Mouse (Mus musculus): ENCODE measurements at regions not wholly inside any gene's neighbourhood (a gene's known extent, or its start where the extent isn't known, plus 50 kb on each side); places are given as distances from the start of the nearest gene placed in this dataset.

DNA sequence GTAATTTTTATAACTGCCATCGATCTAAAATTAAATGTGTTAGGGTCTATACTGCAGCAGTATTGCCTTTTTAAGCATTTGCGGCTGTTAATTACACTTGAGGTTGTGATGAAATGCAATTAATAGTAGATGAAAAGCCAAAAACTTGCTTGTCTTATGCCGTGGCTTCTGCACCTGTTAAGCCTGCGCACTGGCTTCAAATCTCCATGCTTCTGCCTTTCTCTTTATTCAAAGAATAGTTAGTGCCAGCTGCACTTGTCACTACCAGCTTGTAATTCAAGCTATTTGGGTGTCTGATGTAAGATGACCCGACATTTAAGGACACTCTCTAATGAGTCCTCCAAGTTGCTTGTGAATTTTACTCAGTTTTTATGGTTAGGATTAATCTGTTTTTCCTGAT lies 161.3 kb upstream of the Manea start:
- no peak for DNase-seq
- TF ChIP-seq CTCF (IDR thresholded peaks at IDR 0.05; ENCODE audit: borderline replicate concordance, insufficient read depth, low read depth, low read length) (no peak), POLR2A (IDR thresholded peaks at IDR 0.05; ENCODE audit: borderline replicate concordance, insufficient read depth, low read length) (no peak)
- Histone ChIP-seq H3K27me3 (ENCODE audit: control insufficient read depth, insufficient read depth, low read length) (no peaks in the 10 kb centered on the region), H3K4me1 (ENCODE audit: control insufficient read depth, insufficient read depth, low read length) (no peaks in the 10 kb centered on the region), H3K27ac (ENCODE audit: insufficient read depth, low read length) (no peak overlapping the region), H3K4me3 (replicated peaks; ENCODE audit: insufficient read depth, low read depth, low read length) (no peak overlapping the region)
- WGBS: 55% methylated on average over 5 of the region's 5 CpGs

- no peak overlapping the region for H3K27ac ChIP-seq (ENCODE audit: insufficient read depth, low read length)
- TF ChIP-seq CTCF (IDR thresholded peaks at IDR 0.05; ENCODE audit: borderline replicate concordance, insufficient read depth, low read depth, low read length): no peak; the same call in 1 of the 2 replicates
- TF ChIP-seq POLR2A (IDR thresholded peaks at IDR 0.05; ENCODE audit: borderline replicate concordance, insufficient read depth, low read length): no peak
- H3K4me1 ChIP-seq (ENCODE audit: control insufficient read depth, insufficient read depth, low read length): no peaks in the 10 kb centered on the region
- H3K27me3 ChIP-seq (ENCODE audit: control insufficient read depth, insufficient read depth, low read length): no peaks in the 10 kb centered on the region
- peak in 1 of 2 experiments; percentile 10 for DNase-seq
- H3K4me3 ChIP-seq (replicated peaks; ENCODE audit: insufficient read depth, low read depth, low read length): no peak overlapping the region
Observed at GRCm38 (mm10) chr4:26494262-26494661, 147.6 kb upstream of the Manea start.

GRCm38 (mm10) chr4:26474913-26475312 lies 128.2 kb upstream of the Manea start:
- 90% methylated on average over 1 of the region's 1 CpGs for WGBS
- no peak for DNase-seq
- H3K27ac ChIP-seq (ENCODE audit: insufficient read depth, low read length): no peak overlapping the region
- TF ChIP-seq POLR2A (IDR thresholded peaks at IDR 0.05; ENCODE audit: borderline replicate concordance, insufficient read depth, low read length) (no peak), CTCF (IDR thresholded peaks at IDR 0.05; ENCODE audit: borderline replicate concordance, insufficient read depth, low read depth, low read length) (no peak)
- no peaks in the 10 kb centered on the region for H3K4me1 ChIP-seq (ENCODE audit: control insufficient read depth, insufficient read depth, low read length)
- H3K27me3 ChIP-seq (ENCODE audit: control insufficient read depth, insufficient read depth, low read length): no peaks in the 10 kb centered on the region
- H3K4me3 ChIP-seq (replicated peaks; ENCODE audit: insufficient read depth, low read depth, low read length): no peak overlapping the region

GRCm38 (mm10) chr4:26441533-26441932 lies 94.8 kb upstream of the Manea start:
- DNase-seq: no peak
- TF ChIP-seq CTCF (IDR thresholded peaks at IDR 0.05; ENCODE audit: borderline replicate concordance, insufficient read depth, low read depth, low read length): no peak
- TF ChIP-seq POLR2A (IDR thresholded peaks at IDR 0.05; ENCODE audit: borderline replicate concordance, insufficient read depth, low read length): no peak
- WGBS: 84% methylated on average over 1 of the region's 1 CpGs

GRCm38 (mm10) chr4:26422084-26422483 lies 75.4 kb upstream of the Manea start:
- H3K27ac ChIP-seq (ENCODE audit: insufficient read depth, low read length): no peak overlapping the region
- DNase-seq: no peak
- no peaks in the 10 kb centered on the region for H3K27me3 ChIP-seq (ENCODE audit: control insufficient read depth, insufficient read depth, low read length)
- no peak for TF ChIP-seq POLR2A (IDR thresholded peaks at IDR 0.05; ENCODE audit: borderline replicate concordance, insufficient read depth, low read length)
- TF ChIP-seq CTCF (IDR thresholded peaks at IDR 0.05; ENCODE audit: borderline replicate concordance, insufficient read depth, low read depth, low read length): no peak
- H3K4me3 ChIP-seq (replicated peaks; ENCODE audit: insufficient read depth, low read depth, low read length): no peak overlapping the region
- H3K4me1 ChIP-seq (ENCODE audit: control insufficient read depth, insufficient read depth, low read length): no peaks in the 10 kb centered on the region

More at GRCm38 (mm10) chr4:26441533-26441932, 94.8 kb upstream of the Manea start:
- Histone ChIP-seq H3K4me3 (replicated peaks; ENCODE audit: insufficient read depth, low read depth, low read length) (no peak overlapping the region), H3K27me3 (ENCODE audit: control insufficient read depth, insufficient read depth, low read length) (no peaks in the 10 kb centered on the region), H3K27ac (ENCODE audit: insufficient read depth, low read length) (no peak overlapping the region), H3K4me1 (ENCODE audit: control insufficient read depth, insufficient read depth, low read length) (no peaks in the 10 kb centered on the region)

- whole genome bisulfite sequencing: 20% methylated on average over 2 of the region's 2 CpGs
- H3K4me1 ChIP-seq (ENCODE audit: control insufficient read depth, insufficient read depth, low read length): peaks cover 5% of the 10 kb centered on the region; the same call in 1 of the 2 replicates
- H3K27ac ChIP-seq (ENCODE audit: insufficient read depth, low read length): no peak overlapping the region
- TF ChIP-seq CTCF (IDR thresholded peaks at IDR 0.05; ENCODE audit: borderline replicate concordance, insufficient read depth, low read depth, low read length) (no peak), POLR2A (IDR thresholded peaks at IDR 0.05; ENCODE audit: borderline replicate concordance, insufficient read depth, low read length) (no peak)
- H3K27me3 ChIP-seq (ENCODE audit: control insufficient read depth, insufficient read depth, low read length): no peaks in the 10 kb centered on the region
- peak; percentile 18 to 65 for DNase-seq
- no peak overlapping the region for H3K4me3 ChIP-seq (replicated peaks; ENCODE audit: insufficient read depth, low read depth, low read length)
Observed at GRCm38 (mm10) chr4:26404266-26404665, 57.6 kb upstream of the Manea start.

GRCm38 (mm10) chr4:26402213-26402612 lies 55.5 kb upstream of the Manea start:
- Histone ChIP-seq H3K4me3 (replicated peaks; ENCODE audit: insufficient read depth, low read depth, low read length) (no peak overlapping the region), H3K27ac (ENCODE audit: insufficient read depth, low read length) (no peak overlapping the region; the same call in 1 of the 2 replicates), H3K4me1 (ENCODE audit: control insufficient read depth, insufficient read depth, low read length) (peaks cover 5% of the 10 kb centered on the region; the same call in 1 of the 2 replicates), H3K27me3 (ENCODE audit: control insufficient read depth, insufficient read depth, low read length) (no peaks in the 10 kb centered on the region)
- TF ChIP-seq CTCF (IDR thresholded peaks at IDR 0.05; ENCODE audit: borderline replicate concordance, insufficient read depth, low read depth, low read length): no peak
- no peak for TF ChIP-seq POLR2A (IDR thresholded peaks at IDR 0.05; ENCODE audit: borderline replicate concordance, insufficient read depth, low read length)
- peak; percentile 90 to 97 for DNase-seq
